Mouse (Mus musculus) lung, adult 2 months (tissue): ENCODE measurements at regions not wholly inside any gene's neighbourhood (a gene's known extent, or its start where the extent isn't known, plus 50 kb on each side); places are given as distances from the start of the nearest gene placed in this dataset.

ENCODE experiments used
- CTCF ChIP-seq: fragments of 200-500 bp; IDR thresholded peaks from 2 replicates; pipeline ENCODE4 v1.5.1; 2011; ENCODE audit warnings: mild to moderate bottlenecking, low read length, control low read depth; ENCODE audit not compliant: insufficient read depth
- POLR2A ChIP-seq: fragments of 200-500 bp; IDR thresholded peaks from 2 replicates; pipeline ENCODE4 v1.6.1; 2011; ENCODE audit warnings: low read depth, mild to moderate bottlenecking, control low read depth, low read length, borderline replicate concordance; ENCODE audit errors: extremely low read depth

DNA sequence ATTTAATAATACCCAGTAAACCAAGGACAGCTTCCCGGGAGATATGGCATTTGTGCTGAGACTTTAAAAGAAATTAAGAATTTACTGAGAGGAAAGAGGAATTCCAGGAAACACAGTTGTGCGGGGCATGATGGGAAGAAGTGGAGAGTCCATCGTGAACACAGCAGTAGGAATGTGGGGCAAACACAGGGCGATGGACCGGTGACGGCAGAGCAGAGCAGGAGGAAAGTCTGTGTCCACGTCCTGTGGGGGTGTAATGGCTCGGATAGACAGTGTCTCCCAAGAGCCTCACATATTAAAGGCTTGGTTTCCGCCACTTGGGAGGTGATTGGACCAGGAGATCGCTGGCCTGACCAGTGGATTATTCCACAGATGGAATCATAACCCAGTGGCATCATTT lies 215.4 kb upstream of the Pkdcc start:
- TF ChIP-seq CTCF (no peak), POLR2A (no peak)
